Mouse (Mus musculus) c-Kit-positive CD71-positive TER-119-positive erythroid progenitor cells, embryonic 14.5 days (primary cell): ENCODE measurements around the gene Gm20388.

ENCODE experiments used
- DNase-seq: peaks from one replicate; pipeline ENCODE4 v3.0.0-alpha.2; 2013; ENCODE audit warnings: low spot score

Gene Gm20388

DNA sequence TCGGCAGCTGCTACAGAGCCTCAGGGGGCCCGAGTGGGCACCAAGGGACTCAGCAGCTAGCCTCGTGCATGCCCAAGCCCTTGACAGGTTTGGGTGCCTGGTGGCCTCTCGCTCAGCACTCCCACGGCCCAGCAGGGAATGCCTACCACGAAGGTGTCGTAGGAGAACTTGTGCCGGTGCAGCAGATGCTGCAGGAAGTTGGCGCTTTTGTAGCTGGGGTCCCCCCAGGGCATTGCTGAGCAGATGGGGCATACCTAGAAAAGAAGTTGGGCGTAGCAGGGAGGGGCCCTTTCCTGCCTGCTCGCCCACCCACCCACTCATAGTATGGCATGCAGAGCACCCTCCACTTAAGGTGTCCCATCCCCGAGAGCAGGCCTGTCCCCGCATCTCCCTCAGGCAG, 2557.2 kb downstream of the Gm20388 start:
- DNase-seq = no peak

- no peak for DNase-seq
These were observed 2558.8 kb downstream of the Gm20388 start for GRCm38 (mm10) chr8:122469407-122469806.

GRCm38 (mm10) chr8:122469965-122470364, 2559.3 kb downstream of the Gm20388 start:
- DNase-seq = no peak

DNA sequence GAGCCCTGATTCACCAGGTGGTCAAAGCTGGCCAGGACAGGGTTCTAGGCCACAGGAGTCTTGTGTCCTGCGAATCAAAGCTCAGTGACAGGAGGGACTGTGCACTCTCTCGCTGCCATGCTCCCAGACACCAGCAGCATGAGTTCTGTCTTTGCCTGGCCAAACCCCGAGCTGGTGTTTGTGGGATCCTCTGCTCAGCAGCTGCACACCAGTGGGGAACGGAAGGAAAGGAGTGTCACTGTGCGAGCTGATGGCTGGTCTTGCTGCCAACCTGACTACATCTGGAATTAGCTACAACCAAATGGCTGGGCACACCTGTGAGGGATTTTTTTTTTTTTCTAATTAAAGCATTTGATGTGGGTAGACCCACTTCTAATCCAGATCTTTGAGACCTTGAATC, 2560.1 kb downstream of the Gm20388 start:
- DNase-seq = no peak

DNA sequence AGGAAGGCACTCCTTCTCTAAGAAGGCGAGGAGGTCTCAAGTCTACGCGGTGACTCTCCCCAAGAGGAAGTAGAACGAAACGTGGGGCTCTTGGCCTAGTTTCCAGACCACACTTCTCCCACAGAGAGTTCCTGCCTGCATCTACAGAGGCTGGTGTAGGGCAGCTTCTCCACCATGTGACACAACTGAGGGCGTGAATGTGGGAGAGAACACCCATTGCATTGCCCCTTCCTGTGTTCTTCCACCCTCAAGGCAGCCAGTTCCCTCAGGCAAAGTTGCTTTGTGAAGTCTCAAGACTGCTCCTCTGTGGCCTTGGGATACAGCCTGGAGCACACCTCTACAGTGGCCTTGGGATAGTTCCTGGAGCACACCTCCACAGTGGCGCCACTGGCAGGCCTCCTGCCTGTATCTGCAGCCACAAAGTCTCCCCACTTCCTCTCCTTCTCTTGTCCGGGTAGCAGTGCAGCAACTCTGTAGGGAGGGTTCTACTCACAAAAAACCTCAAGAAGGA, 2563.3 kb downstream of the Gm20388 start:
- DNase-seq = no peak

- DNase-seq = peak; percentile 52
These were observed 2564.4 kb downstream of the Gm20388 start for GRCm38 (mm10) chr8:122474951-122475560.

GRCm38 (mm10) chr8:122475580-122476320, 2565.1 kb downstream of the Gm20388 start, which contains the start of the genes Rnf166 and Ctu2:
Gene Rnf166, minus strand, starts transcription at chr8:122476064.
Gene Ctu2, plus strand, starts transcription at chr8:122476143.
- DNase-seq = peak; percentile 86

DNA sequence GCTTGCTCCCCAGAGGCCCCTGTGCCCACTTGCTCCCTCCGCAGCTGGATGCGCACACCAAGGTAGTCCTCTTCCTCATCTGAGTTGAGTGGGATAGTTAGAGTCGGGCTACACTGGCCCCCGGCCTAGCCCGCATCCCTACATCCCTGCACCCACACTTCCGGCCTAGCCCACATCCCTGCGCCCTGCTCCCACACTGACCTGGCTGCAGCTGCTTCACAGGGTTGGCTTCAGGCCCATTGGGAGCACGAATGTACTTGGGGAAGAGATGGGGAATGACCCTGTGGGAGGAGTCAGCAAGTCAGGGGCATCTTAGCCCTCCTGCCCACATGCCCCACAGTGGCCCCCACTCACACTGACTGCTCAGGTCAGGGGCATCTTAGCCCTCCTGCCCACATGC, 2571.8 kb downstream of the Gm20388 start:
- no peak for DNase-seq

- no peak for DNase-seq
These were observed 2573.2 kb downstream of the Gm20388 start for GRCm38 (mm10) chr8:122483877-122484276.

- DNase-seq = no peak
These were observed 2574.2 kb downstream of the Gm20388 start for GRCm38 (mm10) chr8:122484831-122485230.

- no peak for DNase-seq
These were observed 2577.7 kb downstream of the Gm20388 start for GRCm38 (mm10) chr8:122488387-122488786.

DNA sequence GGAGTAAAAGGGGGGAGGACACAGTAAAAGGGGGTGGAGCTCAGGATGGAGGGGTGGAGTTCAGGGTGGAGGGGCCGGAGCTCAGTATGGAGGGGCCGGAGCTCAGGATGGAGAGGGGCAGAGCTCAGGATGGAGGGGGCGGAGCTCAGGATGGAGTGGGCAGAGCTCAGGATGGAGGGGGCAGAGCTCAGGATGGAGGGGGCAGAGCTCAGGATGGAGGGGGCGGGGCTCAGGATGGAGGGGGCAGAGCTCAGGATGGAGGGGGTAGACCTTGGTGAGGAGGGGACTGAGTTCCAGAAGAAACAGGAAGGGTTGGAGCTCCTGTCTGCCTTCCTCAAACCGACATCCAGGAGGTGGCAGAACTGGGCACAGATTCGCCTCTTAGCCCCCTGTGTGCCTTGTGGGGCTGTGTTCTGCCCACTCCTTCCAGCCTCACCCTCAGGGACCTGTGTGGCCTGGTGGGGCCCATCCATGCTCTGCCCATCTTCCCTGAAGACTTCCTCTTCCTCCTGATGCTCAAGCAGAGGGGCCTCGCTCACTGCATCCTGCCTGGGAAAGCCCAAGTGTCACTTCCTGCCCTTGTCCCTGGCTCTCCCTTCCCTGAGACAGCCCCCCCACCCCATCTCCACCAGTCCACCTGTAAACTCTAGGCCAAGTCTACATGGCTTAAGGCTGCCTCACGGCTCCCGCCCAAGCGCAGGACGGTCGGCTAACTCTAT, 2586.5 kb downstream of the Gm20388 start:
- no peak for DNase-seq

- DNase-seq = no peak
These were observed 2587.3 kb downstream of the Gm20388 start for GRCm38 (mm10) chr8:122497912-122498311.

DNA sequence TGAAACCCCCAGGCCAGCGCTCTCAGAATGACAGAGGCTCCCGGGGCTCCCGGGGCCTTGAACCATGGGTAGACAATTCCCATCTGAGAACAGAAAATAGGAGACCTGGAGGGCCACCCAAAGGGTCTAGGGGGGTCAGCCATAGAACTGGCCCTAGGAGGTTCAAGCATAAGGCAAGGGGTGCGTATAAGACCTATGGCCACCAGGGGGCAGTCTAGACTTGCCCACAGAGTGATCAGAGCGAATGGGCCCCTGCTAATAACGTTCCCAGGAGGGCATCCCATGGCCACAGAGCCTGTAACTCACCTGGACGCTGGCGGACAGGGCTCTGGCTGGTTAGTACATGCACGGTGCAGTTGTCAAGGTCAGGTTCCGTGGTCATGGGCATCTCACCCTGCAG, 2590.2 kb downstream of the Gm20388 start:
- DNase-seq = peak; percentile 81

DNA sequence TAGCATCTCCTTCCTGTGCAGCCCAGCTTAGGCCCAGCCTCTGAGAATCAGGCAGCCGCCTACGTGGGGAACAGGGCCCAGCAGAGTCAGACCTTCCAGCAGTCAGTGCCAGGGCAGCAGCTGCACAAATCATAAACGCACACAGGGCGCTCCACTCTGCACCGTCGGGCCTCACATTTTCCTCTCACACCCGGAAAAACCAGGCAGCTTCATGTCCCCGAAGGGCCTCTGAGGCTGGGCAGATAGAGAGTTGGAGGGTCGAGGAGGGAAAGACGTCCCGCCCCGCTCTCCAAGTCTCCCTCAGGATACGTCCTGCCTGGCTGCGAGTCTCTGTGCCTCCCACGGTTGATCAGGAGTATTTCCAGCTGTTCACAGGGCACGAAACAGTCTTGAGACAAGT, 2600.9 kb downstream of the Gm20388 start:
- DNase-seq = no peak

GRCm38 (mm10) chr8:122512392-122512791, 2601.8 kb downstream of the Gm20388 start:
- no peak for DNase-seq

DNA sequence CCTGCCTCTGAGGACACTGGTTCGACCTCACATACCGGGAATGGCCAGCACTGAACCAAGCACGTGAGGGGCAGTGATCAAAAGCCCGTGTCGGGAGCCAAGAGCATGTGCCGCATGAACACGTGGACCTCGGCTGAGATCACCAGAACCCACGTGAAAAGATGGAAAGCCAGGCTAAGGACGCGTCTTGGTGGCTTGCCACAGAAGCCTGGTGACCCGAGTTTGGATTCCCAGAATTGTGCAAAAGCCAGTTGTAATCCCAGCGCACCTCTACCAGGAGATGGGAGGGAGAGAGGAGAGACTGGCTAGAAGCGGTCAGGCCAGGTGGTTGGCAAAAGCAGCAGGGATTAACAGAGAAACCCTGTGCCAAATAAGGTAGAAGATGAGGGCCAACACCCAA, 2605.1 kb downstream of the Gm20388 start:
- DNase-seq = no peak

- DNase-seq = no peak
These were observed 2607.0 kb downstream of the Gm20388 start for GRCm38 (mm10) chr8:122517541-122518190.

DNA sequence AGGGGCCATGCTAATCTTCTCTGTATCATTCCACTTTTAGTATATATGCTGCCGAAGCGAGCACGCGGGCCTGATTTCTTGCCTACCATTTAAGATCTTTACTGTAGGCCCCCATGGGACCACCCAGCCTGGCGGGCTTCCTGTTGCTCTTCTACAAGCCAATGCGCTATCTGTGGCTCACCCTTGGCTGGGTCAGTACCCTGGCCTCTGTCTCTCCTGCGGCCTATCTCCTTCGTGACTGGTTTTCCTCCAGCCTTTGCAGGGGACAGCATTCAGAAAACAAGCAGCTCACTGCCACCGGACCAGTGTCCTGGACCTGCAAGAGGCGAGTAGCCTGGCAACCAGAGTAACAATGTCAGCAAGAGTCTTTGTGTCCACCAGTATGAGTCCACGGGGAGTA, 2610.0 kb downstream of the Gm20388 start:
- DNase-seq = no peak

DNA sequence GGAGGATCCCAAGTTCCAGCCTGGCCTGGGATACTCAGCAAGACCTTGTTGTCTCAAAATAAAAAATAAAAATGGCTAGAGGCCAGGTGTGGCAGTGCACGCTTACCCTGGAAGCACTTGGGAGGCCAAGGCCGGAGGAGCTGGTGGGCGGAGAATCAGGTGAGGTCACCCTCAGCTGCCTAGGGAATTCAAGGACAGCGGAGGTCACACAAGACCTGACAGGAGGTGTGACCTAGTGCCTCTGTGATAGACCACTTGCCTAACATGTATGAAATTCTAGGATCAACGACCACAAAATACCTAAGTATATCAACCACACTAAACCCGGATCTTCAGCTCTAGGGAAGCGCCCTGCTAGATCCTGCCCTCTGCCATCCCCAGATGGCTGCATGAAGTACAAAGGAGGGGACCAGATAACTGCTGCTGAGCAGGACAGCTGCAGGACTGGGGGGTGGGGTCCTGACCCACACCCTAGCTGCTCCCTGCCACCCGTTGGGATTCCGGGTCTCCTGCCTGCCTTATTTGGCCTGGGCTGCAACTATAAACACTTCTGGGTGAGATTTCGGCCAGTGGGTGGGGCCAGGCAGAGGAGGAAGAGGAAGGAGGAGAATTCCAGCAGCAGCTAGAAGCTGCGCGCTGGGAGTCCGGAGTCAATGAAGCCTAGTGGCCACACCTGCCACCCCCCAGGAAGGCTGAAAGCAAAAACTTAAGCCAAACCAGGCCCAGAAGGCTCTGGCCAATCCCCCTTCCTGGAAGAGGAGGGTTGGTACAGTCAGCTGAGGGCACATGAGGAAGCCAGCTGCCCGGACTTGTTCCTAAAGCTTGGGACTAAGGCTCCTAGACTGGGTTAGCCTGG, 2612.4 kb downstream of the Gm20388 start:
- DNase-seq = no peak

DNA sequence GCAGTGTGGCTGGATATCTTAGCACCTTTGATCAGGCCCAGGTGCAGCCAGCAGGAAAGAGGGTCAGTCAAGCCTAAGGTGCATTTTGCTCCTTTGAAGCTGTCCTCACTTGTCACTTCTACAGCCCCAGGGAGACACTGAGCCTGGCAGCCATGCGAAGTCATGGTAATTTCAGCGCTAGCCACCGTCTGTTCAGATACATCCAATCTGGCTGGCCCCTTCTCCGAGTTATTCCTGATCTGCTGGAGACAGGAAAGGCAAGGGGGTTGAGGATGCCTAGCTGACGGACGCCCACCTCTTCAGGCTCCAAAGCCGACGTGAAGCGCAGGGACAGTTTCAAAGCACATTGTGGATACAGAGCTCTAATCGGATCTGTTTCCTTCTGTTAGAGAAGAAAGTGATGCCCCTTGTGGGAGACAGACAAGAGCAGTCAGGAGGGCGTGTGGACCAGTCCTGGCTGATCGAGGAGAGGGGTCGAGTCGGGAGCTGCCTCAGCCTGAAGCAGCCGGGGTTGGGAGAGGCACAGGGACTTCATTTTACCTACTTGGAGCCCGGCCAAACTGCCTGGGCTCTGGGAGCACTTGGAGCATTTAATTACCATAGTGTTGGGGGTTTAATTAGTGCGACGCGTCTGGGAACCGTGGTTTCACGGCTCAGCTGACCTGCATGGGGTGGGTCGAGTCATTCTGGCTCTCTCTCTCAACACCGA, 2613.2 kb downstream of the Gm20388 start:
- no peak for DNase-seq
